ENCODE assay signal across 22 mouse cellular contexts in genomic region chr11:5089147-5089546, GRCm38 (mm10). TPM values are rescaled to one million over a fixed set of nuclear protein-coding genes. Genes with fewer than 3 reads are reported as not detected.
A peak's percentile ranks its signal among the peaks of the same experiment; 100 is the strongest.
DNase-seq lines count a peak whose midpoint lies in the region; TF ChIP-seq lines count a peak whose summit lies in the region.
"Had no signal": no experiment of that assay in that cellular context is flagged by ENCODE, and none has a peak within 500 bp of the region (broad histone marks: within the 10 kb centered on the region; RNA-seq: fewer than 3 reads in every experiment).

No protein-coding gene starts in this region.

- peak; percentile 50 to 82 for DNase-seq in adrenal gland, adult (ENCODE audit: inconsistent age in 2 of 2, low spot score in 1 of 2)
- no peak for DNase-seq in adrenal gland, adult 18-20 months (ENCODE audit: low spot score in 2 of 2)
- peak; percentile 60 for DNase-seq in adrenal gland, adult 8-10 months
- no peak for DNase-seq in adrenal gland, postnatal 10 days
- peak; percentile 62 for DNase-seq in heart, adult 11 months
- no peak for DNase-seq in heart, postnatal 25 days (ENCODE audit: low spot score)
- DNase-seq in MEL (ENCODE audit: low read depth, low spot score): no peak
- no peak for DNase-seq in embryonic facial prominence, embryonic 10.5 days (ENCODE audit: low spot score)
- DNase-seq: B cell, adult 2 months; cerebellum, adult 11-12 months; cerebellum, adult 2 months; cerebellum, adult 9-10 months; cerebellum, postnatal 10 days; cerebellum, postnatal 25 days had no signal

- no peak overlapping the region for H3K27ac ChIP-seq in MEL (ENCODE audit: control insufficient read depth, low read depth, low read length)
- H3K27ac ChIP-seq in embryonic facial prominence, embryonic 10.5 days (replicated peaks): no peak overlapping the region
- H3K27ac ChIP-seq: embryonic facial prominence, embryonic 13.5 days; embryonic facial prominence, embryonic 15.5 days; forebrain, embryonic 10.5 days; forebrain, embryonic 12.5 days had no signal

- TF ChIP-seq RAD21 in MEL (IDR thresholded peaks at IDR 0.05; ENCODE audit: low read depth, low read length): no peak

- no peak overlapping the region for H3K4me3 ChIP-seq in MEL (ENCODE audit: control insufficient read depth in 1 of 2, insufficient read depth in 1 of 2, low read depth in 2 of 2, low read length in 2 of 2)
- no peak overlapping the region for H3K4me3 ChIP-seq in embryonic facial prominence, embryonic 10.5 days
- H3K4me3 ChIP-seq: embryonic facial prominence, embryonic 13.5 days; embryonic facial prominence, embryonic 15.5 days; erythroblast, embryonic 14.5 days; forebrain, embryonic 10.5 days; forebrain, embryonic 12.5 days had no signal

- no peaks in the 10 kb centered on the region for H3K27me3 ChIP-seq in MEL (ENCODE audit: control insufficient read depth in 1 of 2, insufficient read depth in 2 of 2, low read length in 2 of 2)
- H3K27me3 ChIP-seq in embryonic facial prominence, embryonic 10.5 days (replicated peaks; ENCODE audit: low read depth, poor library complexity, severe bottlenecking): no peaks in the 10 kb centered on the region
- H3K27me3 ChIP-seq: CH12.LX; embryonic facial prominence, embryonic 13.5 days; embryonic facial prominence, embryonic 15.5 days; forebrain, embryonic 12.5 days had no signal

- H3K4me1 ChIP-seq in MEL (ENCODE audit: control insufficient read depth in 1 of 2, insufficient read depth in 2 of 2, low read length in 2 of 2): peaks cover 0 to 3% of the 10 kb centered on the region in 2 experiments; a peak in 1 of 4 replicates
- H3K4me1 ChIP-seq in embryonic facial prominence, embryonic 10.5 days: no peaks in the 10 kb centered on the region
- H3K4me1 ChIP-seq: embryonic facial prominence, embryonic 15.5 days; forebrain, embryonic 10.5 days had no signal

- TF ChIP-seq EP300 in MEL (IDR thresholded peaks at IDR 0.05; ENCODE audit: low read depth in 1 of 2, low read length in 2 of 2): no peak

- no peak overlapping the region for H3K9ac ChIP-seq in MEL (ENCODE audit: control insufficient read depth, low read depth, low read length, poor library complexity, severe bottlenecking)
- H3K9ac ChIP-seq: embryonic facial prominence, embryonic 13.5 days; embryonic facial prominence, embryonic 15.5 days; forebrain, embryonic 12.5 days had no signal

- intact Hi-C loops in heart, postnatal 25 days (cut with DNase I): no loop called here

- H3K79me2 ChIP-seq in MEL (ENCODE audit: control insufficient read depth, insufficient read depth, low read length, poor library complexity): peaks cover 48% of the 10 kb centered on the region

- no peak for TF ChIP-seq CTCF in MEL (IDR thresholded peaks at IDR 0.05 in 2 of 3, conservative IDR thresholded peaks at IDR 0.05 in 1 of 3; ENCODE audit: control insufficient read depth in 1 of 3, insufficient read depth in 1 of 3, low read depth in 2 of 3, low read length in 3 of 3, poor library complexity in 1 of 3, severe bottlenecking in 1 of 3)

- 96% methylated on average over 1 of the region's 1 CpGs for WGBS in embryonic facial prominence, embryonic 10.5 days

- TF ChIP-seq POLR2A in MEL (IDR thresholded peaks at IDR 0.05; ENCODE audit: control insufficient read depth in 1 of 2, insufficient read depth in 1 of 2, low read depth in 1 of 2, low read length in 2 of 2, poor library complexity in 1 of 2): no peak

- no peaks in the 10 kb centered on the region for H3K9me3 ChIP-seq in MEL (replicated peaks; ENCODE audit: insufficient read depth, low read length)
- no peaks in the 10 kb centered on the region for H3K9me3 ChIP-seq in embryonic facial prominence, embryonic 10.5 days
- H3K9me3 ChIP-seq: embryonic facial prominence, embryonic 13.5 days; embryonic facial prominence, embryonic 15.5 days; forebrain, embryonic 10.5 days; forebrain, embryonic 12.5 days; G1E had no signal

- peaks cover 39 to 91% of the 10 kb centered on the region in 2 experiments for H3K36me3 ChIP-seq in MEL (ENCODE audit: control insufficient read depth in 1 of 2, insufficient read depth in 2 of 2, low read length in 2 of 2)
- H3K36me3 ChIP-seq in embryonic facial prominence, embryonic 10.5 days (replicated peaks): peaks cover 99% of the 10 kb centered on the region

TF ChIP-seq in MEL, 35 proteins besides CTCF, POLR2A, EP300 and RAD21:
- TF ChIP-seq JUND (IDR thresholded peaks at IDR 0.05; ENCODE audit: low read depth, low read length) (no peak), CHD1 (IDR thresholded peaks at IDR 0.05; ENCODE audit: low read depth, low read length) (0 out of 2 replicates have a peak, but pooled peaks have one; percentile 28), POLR2AphosphoS2 (IDR thresholded peaks at IDR 0.05; ENCODE audit: low read length) (no peak), SIN3A (IDR thresholded peaks at IDR 0.05; ENCODE audit: low read length) (no peak)

RNA-seq across cellular contexts. Expression of gene Rhbdd3, which starts 9.6 kb away (rescaled TPM):
- 10 to 100 TPM; 16.3 to 19.5 TPM for total RNA-seq in adrenal gland, adult 18-20 months (2021)
- 10 to 100 TPM; 19.8 to 31.3 (median 24.4) TPM for total RNA-seq in adrenal gland, adult 8-10 months (2022)
- total RNA-seq in adrenal gland, postnatal 10 days (2021): 10 to 100 TPM; 18.5 to 24.5 TPM
- total RNA-seq in heart, postnatal 25 days (2021): 10 to 100 TPM; 21.4 to 21.6 TPM
- total RNA-seq in MEL (2012; rRNA removed): 35.9 TPM in 2 replicates
- 10 to 100 TPM in 1 of 2 experiments, not detected in 1; 55.7 TPM for polyA plus RNA-seq in MEL (2012; ENCODE audit: insufficient read depth in 1 of 2, insufficient read length in 2 of 2, low read depth in 1 of 2, low replicate concordance in 2 of 2, missing spikeins in 1 of 2)
- polyA plus RNA-seq in embryonic facial prominence, embryonic 10.5 days (2016; fragmentation: Nextera tagmentation; extraction: Ambion mirVana): 30.8 and 31.9 TPM in 2 replicates

RNA-seq across cellular contexts. Expression of gene Ewsr1, which starts 9.9 kb away (rescaled TPM):
- 100 to 1,000 TPM; 211 to 300 TPM for total RNA-seq in adrenal gland, adult 18-20 months (2021)
- 100 to 1,000 TPM; 207 to 451 (median 331) TPM for total RNA-seq in adrenal gland, adult 8-10 months (2022)
- 100 to 1,000 TPM; 218 to 322 TPM for total RNA-seq in adrenal gland, postnatal 10 days (2021)
- 10 to 100 TPM; 95.7 to 96.0 TPM for total RNA-seq in heart, postnatal 25 days (2021)
- 435 and 452 TPM in 2 replicates for total RNA-seq in MEL (2012; rRNA removed)
- polyA plus RNA-seq in MEL (2012; ENCODE audit: insufficient read depth in 1 of 2, insufficient read length in 2 of 2, low read depth in 1 of 2, low replicate concordance in 2 of 2, missing spikeins in 1 of 2): 1,000 to 10,000 TPM in 1 of 2 experiments, 100 to 1,000 TPM in 1; 570 to 1,336 TPM
- polyA plus RNA-seq in embryonic facial prominence, embryonic 10.5 days (2016; fragmentation: Nextera tagmentation; extraction: Ambion mirVana): 961 and 969 TPM in 2 replicates

RNA-seq across cellular contexts. Expression of gene Gas2l1, which starts 24.0 kb away (rescaled TPM):
- total RNA-seq in adrenal gland, adult 18-20 months (2021): 10 to 100 TPM; 45.2 to 49.9 TPM
- total RNA-seq in adrenal gland, adult 8-10 months (2022): 10 to 100 TPM; 39.6 to 61.2 (median 53.6) TPM
- total RNA-seq in adrenal gland, postnatal 10 days (2021): 10 to 100 TPM; 28.0 to 32.8 TPM
- total RNA-seq in heart, postnatal 25 days (2021): 10 to 100 TPM; 19.0 to 21.2 TPM
- total RNA-seq in MEL (2012; rRNA removed): 41.1 and 43.9 TPM in 2 replicates
- 10 to 100 TPM in 1 of 2 experiments, not detected in 1; 89.0 TPM for polyA plus RNA-seq in MEL (2012; ENCODE audit: insufficient read depth in 1 of 2, insufficient read length in 2 of 2, low read depth in 1 of 2, low replicate concordance in 2 of 2, missing spikeins in 1 of 2)
- 25.3 and 25.7 TPM in 2 replicates for polyA plus RNA-seq in embryonic facial prominence, embryonic 10.5 days (2016; fragmentation: Nextera tagmentation; extraction: Ambion mirVana)

RNA-seq across cellular contexts. Expression of gene Rasl10a, which starts 31.2 kb away (rescaled TPM):
- total RNA-seq in adrenal gland, adult 18-20 months (2021): under 1 TPM in 1 of 2 experiments, not detected in 1; 0.46 TPM
- under 1 TPM; 0.42 to 0.95 (median 0.59) TPM for total RNA-seq in adrenal gland, adult 8-10 months (2022)
- total RNA-seq in adrenal gland, postnatal 10 days (2021): under 1 TPM; 0.33 to 0.97 TPM
- total RNA-seq in heart, postnatal 25 days (2021): 1 to 10 TPM; 2.4 to 5.3 TPM
- total RNA-seq in MEL (2012; rRNA removed): 0.23 TPM in 1 of 2 replicates, not detected in the other
- polyA plus RNA-seq in MEL (2012; ENCODE audit: insufficient read depth in 1 of 2, insufficient read length in 2 of 2, low read depth in 1 of 2, low replicate concordance in 2 of 2, missing spikeins in 1 of 2): 1 to 10 TPM in 1 of 2 experiments, not detected in 1; 1.3 TPM
- polyA plus RNA-seq in embryonic facial prominence, embryonic 10.5 days (2016; fragmentation: Nextera tagmentation; extraction: Ambion mirVana): 0.54 and 0.56 TPM in 2 replicates
- polyA plus RNA-seq: CD4-positive, CD25-positive, alpha-beta regulatory T cell, adult 4 months; erythroblast, embryonic 14.5 days had no signal

Comparison
In these comparisons a context has a peak if more than half of its experiments do, and no peak if none do; other contexts are left out.
1. DNase-seq: peak in adrenal gland, adult (2 of 2), adrenal gland, adult 8-10 months (single experiment) and heart, adult 11 months (single experiment); none in adrenal gland, adult 18-20 months (0 of 2), adrenal gland, postnatal 10 days (single experiment), heart, postnatal 25 days (single experiment), MEL (single experiment) and embryonic facial prominence, embryonic 10.5 days (single experiment).